In the genomic region with DNA sequence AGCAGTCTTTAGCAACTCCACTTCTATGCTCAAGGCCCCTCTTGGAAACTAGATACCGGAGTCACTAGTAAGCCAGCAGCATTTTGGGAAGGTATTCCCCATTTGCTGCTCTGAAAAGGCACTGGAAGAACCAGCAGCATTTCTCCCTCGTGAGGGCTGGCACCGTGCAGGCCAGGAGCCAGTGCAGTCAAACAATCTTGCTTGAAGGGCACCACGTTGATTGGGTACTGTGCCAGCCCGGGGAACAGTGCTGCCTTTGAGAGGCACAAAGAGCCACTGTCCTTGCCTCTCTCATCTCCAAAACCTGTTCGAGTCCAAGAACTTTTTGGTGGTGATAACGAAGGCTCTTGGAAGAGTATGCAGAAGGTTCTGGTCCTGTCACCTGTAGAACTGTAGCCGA, we compare ENCODE assay signal across 10 mouse cellular contexts. TPM values are rescaled to one million over a fixed set of nuclear protein-coding genes. Genes with fewer than 3 reads are reported as not detected.
DNase-seq lines count a peak whose midpoint lies in the region; ATAC-seq lines count a peak whose summit lies in the region.
"Had no signal": no experiment of that assay in that cellular context is flagged by ENCODE, and none has a peak within 500 bp of the region (broad histone marks: within the 10 kb centered on the region; RNA-seq: fewer than 3 reads in every experiment).

No protein-coding gene starts in this region.

- H3K27me3 ChIP-seq in midbrain, embryonic 14.5 days (ENCODE audit: control insufficient read depth, insufficient read depth, low read length): no peaks in the 10 kb centered on the region
- no peaks in the 10 kb centered on the region for H3K27me3 ChIP-seq in midbrain, embryonic 11.5 days (ENCODE audit: control insufficient read depth, insufficient read depth, low read length)
- H3K27me3 ChIP-seq: liver, embryonic 12.5 days had no signal

- peak; percentile 8 for DNase-seq in adrenal gland, postnatal 36 days
- DNase-seq in adrenal gland, postnatal 14 days: no peak
- DNase-seq in midbrain, embryonic 14.5 days: peak; percentile 26
- no peak for DNase-seq in midbrain, embryonic 11.5 days (ENCODE audit: low spot score, missing footprints)
- peak; percentile 44 for DNase-seq in left cerebral cortex, adult 11 months (ENCODE audit: low spot score)
- peak; percentile 69 for DNase-seq in testis, postnatal 10 days (ENCODE audit: low spot score)
- no peak for DNase-seq in lung, postnatal 14 days
- no peak for DNase-seq in spleen, postnatal 36 days (ENCODE audit: low spot score in 2 of 2)
- DNase-seq: kidney, adult 2 months had no signal

- no peaks in the 10 kb centered on the region for H3K9me3 ChIP-seq in midbrain, embryonic 14.5 days (ENCODE audit: control insufficient read depth, low read length)
- no peaks in the 10 kb centered on the region for H3K9me3 ChIP-seq in midbrain, embryonic 11.5 days (ENCODE audit: control insufficient read depth, low read length)
- H3K9me3 ChIP-seq: liver, embryonic 12.5 days had no signal

- H3K36me3 ChIP-seq in midbrain, embryonic 14.5 days (ENCODE audit: control insufficient read depth, insufficient read depth, low read length): no peaks in the 10 kb centered on the region
- H3K36me3 ChIP-seq in midbrain, embryonic 11.5 days (ENCODE audit: control insufficient read depth, insufficient read depth, low read length): no peaks in the 10 kb centered on the region
- H3K36me3 ChIP-seq: liver, embryonic 12.5 days had no signal

- no peak overlapping the region for H3K9ac ChIP-seq in midbrain, embryonic 14.5 days (replicated peaks; ENCODE audit: low read length)
- H3K9ac ChIP-seq in midbrain, embryonic 11.5 days (ENCODE audit: low read length): no peak overlapping the region
- H3K9ac ChIP-seq: liver, embryonic 12.5 days had no signal

- 84% methylated on average over 8 of the region's 8 CpGs for WGBS in midbrain, embryonic 14.5 days
- 94% methylated on average over 8 of the region's 8 CpGs for WGBS in midbrain, embryonic 11.5 days

- H3K27ac ChIP-seq in midbrain, embryonic 14.5 days (replicated peaks; ENCODE audit: low read depth, low read length): no peak overlapping the region
- H3K27ac ChIP-seq in midbrain, embryonic 11.5 days (ENCODE audit: low read depth, low read length): no peak overlapping the region
- H3K27ac ChIP-seq: liver, embryonic 12.5 days had no signal

- no peak overlapping the region for H3K4me2 ChIP-seq in midbrain, embryonic 14.5 days (ENCODE audit: low read length)
- H3K4me2 ChIP-seq in midbrain, embryonic 11.5 days: no peak overlapping the region
- H3K4me2 ChIP-seq: liver, embryonic 12.5 days had no signal

- H3K4me3 ChIP-seq in midbrain, embryonic 14.5 days (replicated peaks; ENCODE audit: low read depth, low read length): no peak overlapping the region
- no peak overlapping the region for H3K4me3 ChIP-seq in midbrain, embryonic 11.5 days (ENCODE audit: low read depth, low read length)
- H3K4me3 ChIP-seq: liver, embryonic 12.5 days had no signal

- no peaks in the 10 kb centered on the region for H3K4me1 ChIP-seq in midbrain, embryonic 14.5 days (ENCODE audit: control insufficient read depth, insufficient read depth, low read length)
- H3K4me1 ChIP-seq in midbrain, embryonic 11.5 days (ENCODE audit: control insufficient read depth, insufficient read depth, low read length): no peaks in the 10 kb centered on the region
- H3K4me1 ChIP-seq: liver, embryonic 12.5 days had no signal

- ATAC-seq in midbrain, embryonic 14.5 days (ENCODE audit: low FRiP score, low TSS enrichment): no peak
- ATAC-seq in midbrain, embryonic 11.5 days (ENCODE audit: low FRiP score): no peak
- ATAC-seq: liver, embryonic 12.5 days had no signal

RNA-seq across cellular contexts. Expression of a gene that starts 33.9 kb away (rescaled TPM):
- total RNA-seq in adrenal gland, postnatal 36 days (2021): 10 to 100 TPM; 77.6 to 88.4 TPM
- total RNA-seq in adrenal gland, postnatal 14 days (2021): 59.0 and 62.5 TPM in 2 replicates
- polyA plus RNA-seq in midbrain, embryonic 14.5 days (2014; fragmentation: Nextera tagmentation; extraction: Ambion mirVana): 62.7 TPM in 2 replicates
- polyA plus RNA-seq in midbrain, embryonic 11.5 days (2014; fragmentation: Nextera tagmentation; extraction: Ambion mirVana): 56.9 and 57.4 TPM in 2 replicates

Comparison
In these comparisons a context has a peak if more than half of its experiments do, and no peak if none do; other contexts are left out.
1. DNase-seq: peak in adrenal gland, postnatal 36 days (2 of 2), midbrain, embryonic 14.5 days (single experiment), left cerebral cortex, adult 11 months (single experiment) and testis, postnatal 10 days (single experiment); none in adrenal gland, postnatal 14 days (single experiment), midbrain, embryonic 11.5 days (single experiment), lung, postnatal 14 days (single experiment) and spleen, postnatal 36 days (0 of 2).